Mouse (Mus musculus) heart, adult 2 months (tissue): Measurements from ENCODE around the gene Stard3. TPM values are rescaled to one million over a fixed set of nuclear protein-coding genes. Genes with fewer than 3 reads are reported as not detected.

Experiments used
- DNase-seq, 2 experiments: peaks; one replicate each; pipeline ENCODE4 v3.0.0; 2021
- H3K27ac ChIP-seq: fragments of 200-600 bp; 2 replicates; pipeline ENCODE4 v1.8.1; 2022
- H3K27me3 ChIP-seq: fragments of 200-500 bp; 2 replicates; pipeline ENCODE4 v1.6.1; 2012; ENCODE audit warnings: mild to moderate bottlenecking, low read length, inconsistent platforms, mixed read lengths; ENCODE audit not compliant: control insufficient read depth, insufficient read depth
- H3K36me3 ChIP-seq: fragments of 200-500 bp; 2 replicates; pipeline ENCODE4 v1.6.1; 2012; ENCODE audit warnings: low read length, inconsistent platforms; ENCODE audit not compliant: control insufficient read depth, insufficient read depth
- H3K4me1 ChIP-seq: fragments of 200-500 bp; 2 replicates; pipeline ENCODE4 v1.6.1; 2011; ENCODE audit warnings: low read length; ENCODE audit not compliant: control insufficient read depth, insufficient read depth
- H3K4me3 ChIP-seq: fragments of 200-600 bp; 2 replicates; pipeline ENCODE4 v1.8.1; 2022
- H3K79me2 ChIP-seq: fragments of 200-500 bp; replicated peaks from 2 replicates; pipeline ENCODE4 v1.6.1; 2012; ENCODE audit warnings: mild to moderate bottlenecking, inconsistent platforms, low read length, moderate library complexity, mixed read lengths; ENCODE audit not compliant: control insufficient read depth, insufficient read depth
- H3K9ac ChIP-seq: fragments of 200-500 bp; 2 replicates; pipeline ENCODE4 v1.6.1; 2012; ENCODE audit warnings: low read depth, mild to moderate bottlenecking, control low read depth, inconsistent platforms, low read length, mixed read lengths
- CTCF ChIP-seq: fragments of 200-600 bp; IDR thresholded peaks from 2 replicates; pipeline ENCODE4 v1.8.1; 2022; ENCODE audit warnings: antibody characterized with exemption, mild to moderate bottlenecking, moderate library complexity
- EP300 ChIP-seq: fragments of 200-500 bp; IDR thresholded peaks from 2 replicates; pipeline ENCODE4 v1.6.1; 2011; ENCODE audit warnings: low read depth, low read length, control low read depth; ENCODE audit not compliant: insufficient read depth
- POLR2A ChIP-seq: fragments of 200-500 bp; IDR thresholded peaks from 2 replicates; pipeline ENCODE4 v1.6.1; 2011; ENCODE audit warnings: mild to moderate bottlenecking, low read depth, low read length, control low read depth; ENCODE audit not compliant: insufficient read depth
- WGBS: fragments of 180-500 bp; shearing (Covaris S2); methylation state at CpG from one replicate; pipeline ENCODE4 v1.1.7; 2018; 5-methylcytosine and 5-hydroxymethylcytosine counted together
- intact Hi-C: fragments of 180-260 bp; cut with DNase I; formaldehyde crosslinking; loops from one replicate; pipeline ENCODE4 v1.15.1; 2025
- polyA plus RNA-seq: library from polyadenylated mRNA; depleted of rRNA; stranded (reverse); fragments of >200 nt; gene quantifications from 2 replicates; pipeline ENCODE4 v1.2.3, GENCODE M21; 2012
- total RNA-seq, 2 experiments: library from RNA; stranded (reverse); gene quantifications; 2 replicates each; pipeline ENCODE4 v1.2.3; 2021

Gene Stard3
- total and polyA plus RNA-seq, 3 experiments: 19.0 to 58.3 (median 24.3) TPM

- H3K4me3 ChIP-seq: no peak overlapping the region
- no peaks in the 10 kb centered on the region for H3K36me3 ChIP-seq
- TF ChIP-seq CTCF (no peak), POLR2A (no peak), EP300 (no peak)
- H3K9ac ChIP-seq: no peak overlapping the region
- 5% methylated on average over 10 of the region's 10 CpGs for WGBS
- no peaks in the 10 kb centered on the region for H3K4me1 ChIP-seq
- H3K79me2 ChIP-seq: no peaks in the 10 kb centered on the region
- no peak overlapping the region for H3K27ac ChIP-seq
- H3K27me3 ChIP-seq: peaks cover 39% of the 10 kb centered on the region
- no peak for DNase-seq
- intact Hi-C loops: no loop called here
Measured at GRCm38 (mm10) chr11:98323136-98323866, 34.9 kb upstream of the Stard3 start.

- no peak overlapping the region for H3K9ac ChIP-seq
- WGBS: 2% methylated on average over 9 of the region's 9 CpGs
- H3K4me3 ChIP-seq: no peak overlapping the region
- DNase-seq: no peak
- TF ChIP-seq EP300 (no peak), CTCF (no peak), POLR2A (no peak)
- H3K27ac ChIP-seq: no peak overlapping the region
- H3K27me3 ChIP-seq: peaks cover 41% of the 10 kb centered on the region
- no peaks in the 10 kb centered on the region for H3K36me3 ChIP-seq
- no peaks in the 10 kb centered on the region for H3K4me1 ChIP-seq
- H3K79me2 ChIP-seq: no peaks in the 10 kb centered on the region
- intact Hi-C loops: no loop called here
Measured at GRCm38 (mm10) chr11:98323933-98324332, 34.2 kb upstream of the Stard3 start.

GRCm38 (mm10) chr11:98325191-98325820, 32.9 kb upstream of the Stard3 start:
- Histone ChIP-seq H3K27me3 (peaks cover 44% of the 10 kb centered on the region), H3K36me3 (no peaks in the 10 kb centered on the region), H3K79me2 (no peaks in the 10 kb centered on the region), H3K4me1 (no peaks in the 10 kb centered on the region), H3K4me3 (no peak overlapping the region), H3K27ac (no peak overlapping the region), H3K9ac (no peak overlapping the region)
- intact Hi-C loops: loop anchor here (5.0 kb wide), 1 partner anchor 63 kb away; no protein-coding TSS in a partner anchor
- DNase-seq: no peak
- TF ChIP-seq EP300: no peak
- no peak for TF ChIP-seq POLR2A
- 6% methylated on average over 14 of the region's 14 CpGs for WGBS

- Histone ChIP-seq H3K4me1 (no peaks in the 10 kb centered on the region), H3K79me2 (no peaks in the 10 kb centered on the region), H3K9ac (no peak overlapping the region), H3K4me3 (no peak overlapping the region), H3K27me3 (peaks cover 40% of the 10 kb centered on the region), H3K36me3 (no peaks in the 10 kb centered on the region), H3K27ac (no peak overlapping the region)
- intact Hi-C loops: loop anchor here (5.0 kb wide), 1 partner anchor 64 kb away; no protein-coding TSS in a partner anchor
- no peak for TF ChIP-seq POLR2A
- TF ChIP-seq EP300: no peak
- TF ChIP-seq CTCF: no peak
- no peak for DNase-seq
- WGBS: 5% methylated on average over 21 of the region's 22 CpGs
Measured at GRCm38 (mm10) chr11:98325821-98326218, 32.3 kb upstream of the Stard3 start.

GRCm38 (mm10) chr11:98326741-98327135, 31.4 kb upstream of the Stard3 start:
- Histone ChIP-seq H3K79me2 (no peaks in the 10 kb centered on the region), H3K4me3 (peak overlapping the region; percentile 32), H3K27me3 (peaks cover 36% of the 10 kb centered on the region), H3K4me1 (no peaks in the 10 kb centered on the region), H3K9ac (no peak overlapping the region), H3K36me3 (no peaks in the 10 kb centered on the region), H3K27ac (no peak overlapping the region)
- WGBS: 2% methylated on average over 19 of the region's 19 CpGs
- no peak for DNase-seq
- intact Hi-C loops: loop anchor here (5.0 kb wide), 1 partner anchor 64 kb away; no protein-coding TSS in a partner anchor
- TF ChIP-seq POLR2A (no peak), EP300 (no peak), CTCF (no peak)
